Mouse (Mus musculus): ENCODE data around the gene Gja8. TPM values are rescaled to one million over a fixed set of nuclear protein-coding genes. Genes with fewer than 3 reads are reported as not detected.

The Gja8 gene
- polyA plus RNA-seq, 1 experiment from 2014 or later = not detected

GRCm38 (mm10) chr3:96868566-96868965 is 57.3 kb downstream of the Gja8 start:
- H3K27me3 ChIP-seq (ENCODE audit: control insufficient read depth, insufficient read depth, low read length) = no peaks in the 10 kb centered on the region
- H3K27ac ChIP-seq (ENCODE audit: low read length) = no peak overlapping the region
- no peak overlapping the region for H3K4me3 ChIP-seq (replicated peaks; ENCODE audit: low read length)
- WGBS = 93% methylated on average over 8 of the region's 8 CpGs
- no peak overlapping the region for H3K9ac ChIP-seq (ENCODE audit: low read length)
- 0 out of 2 replicates have a peak, but pooled peaks cover 20% of the 10 kb centered on the region for H3K36me3 ChIP-seq (ENCODE audit: control insufficient read depth, insufficient read depth, low read length)
- no peaks in the 10 kb centered on the region for H3K4me1 ChIP-seq (ENCODE audit: control insufficient read depth, insufficient read depth, low read length)
- H3K4me2 ChIP-seq (ENCODE audit: low read depth, low read length) = no peak overlapping the region
- H3K9me3 ChIP-seq (replicated peaks; ENCODE audit: control insufficient read depth, low read length) = no peaks in the 10 kb centered on the region
- ATAC-seq (ENCODE audit: insufficient read depth, low FRiP score) = no peak

GRCm38 (mm10) chr3:96867863-96868262 is 58.0 kb downstream of the Gja8 start:
- H3K4me2 ChIP-seq (ENCODE audit: low read depth, low read length) = no peak overlapping the region
- ATAC-seq (ENCODE audit: insufficient read depth, low FRiP score) = no peak
- H3K9ac ChIP-seq (ENCODE audit: low read length) = no peak overlapping the region
- no peak overlapping the region for H3K27ac ChIP-seq (ENCODE audit: low read length)
- no peaks in the 10 kb centered on the region for H3K27me3 ChIP-seq (ENCODE audit: control insufficient read depth, insufficient read depth, low read length)
- H3K9me3 ChIP-seq (replicated peaks; ENCODE audit: control insufficient read depth, low read length) = no peaks in the 10 kb centered on the region
- 88% methylated on average over 3 of the region's 3 CpGs for WGBS
- H3K36me3 ChIP-seq (ENCODE audit: control insufficient read depth, insufficient read depth, low read length) = 0 out of 2 replicates have a peak, but pooled peaks cover 14% of the 10 kb centered on the region
- no peak overlapping the region for H3K4me3 ChIP-seq (replicated peaks; ENCODE audit: low read length)
- no peaks in the 10 kb centered on the region for H3K4me1 ChIP-seq (ENCODE audit: control insufficient read depth, insufficient read depth, low read length)

Other genes starting within 250 kb of the Gja8 start
- gene Pias3, start 229.6 kb downstream of the Gja8 start, polyA plus RNA-seq (2015; fragmentation: Nextera tagmentation; extraction: Ambion mirVana) = 54.6 and 60.2 TPM in 2 replicates
- 7.0 and 9.2 TPM in 2 replicates for gene Nudt17, start 217.5 kb downstream of the Gja8 start, polyA plus RNA-seq (2015; fragmentation: Nextera tagmentation; extraction: Ambion mirVana)
- 30.3 and 33.9 TPM in 2 replicates for gene Polr3c, start 198.4 kb downstream of the Gja8 start, polyA plus RNA-seq (2015; fragmentation: Nextera tagmentation; extraction: Ambion mirVana)
- 34.0 and 38.4 TPM in 2 replicates for gene Rnf115, start 198.4 kb downstream of the Gja8 start, polyA plus RNA-seq (2015; fragmentation: Nextera tagmentation; extraction: Ambion mirVana)
- 4.6 and 5.2 TPM in 2 replicates for gene Pdzk1, start 96.7 kb downstream of the Gja8 start, polyA plus RNA-seq (2015; fragmentation: Nextera tagmentation; extraction: Ambion mirVana)
- gene Cd160, start 96.7 kb downstream of the Gja8 start, polyA plus RNA-seq (2015; fragmentation: Nextera tagmentation; extraction: Ambion mirVana) = 0.20 and 0.30 TPM in 2 replicates
- gene Gja5, start 21.3 kb downstream of the Gja8 start, polyA plus RNA-seq (2015; fragmentation: Nextera tagmentation; extraction: Ambion mirVana) = 11.4 and 12.5 TPM in 2 replicates
- gene Gpr89, start 20.7 kb downstream of the Gja8 start, polyA plus RNA-seq (2015; fragmentation: Nextera tagmentation; extraction: Ambion mirVana) = 45.6 and 50.3 TPM in 2 replicates
- gene Acp6, start 232.8 kb upstream of the Gja8 start, polyA plus RNA-seq (2015; fragmentation: Nextera tagmentation; extraction: Ambion mirVana) = 52.8 and 54.5 TPM in 2 replicates